Mouse (Mus musculus) neural tube, embryonic 11.5 days (tissue): ENCODE results near the gene Raet1d. TPM values are rescaled to one million over a fixed set of nuclear protein-coding genes. Genes with fewer than 3 reads are reported as not detected.
"Not testable (repeated sequence)": the region's sequence is repeated elsewhere in the genome, so short reads cannot be mapped to it uniquely, and the experiment has no call there.

ENCODE experiments used
- ATAC-seq: fragments of 200-750 bp; cut with Nextera tagmentation; 2 replicates; pipeline ENCODE4 v1.8.0; 2017; ENCODE audit warnings: moderate number of reproducible peaks, mild to moderate bottlenecking, moderate TSS enrichment, moderate library complexity; ENCODE audit not compliant: insufficient read depth, low FRiP score, low TSS enrichment
- DNase-seq: peaks from one replicate; pipeline ENCODE4 v3.0.0-alpha.2; 2015; ENCODE audit warnings: low spot score
- H3K27ac ChIP-seq: fragments of 300-500 bp; sonication (generic); 2 replicates; pipeline ENCODE4 v1.5.1; 2014; ENCODE audit warnings: low read depth, mild to moderate bottlenecking, low read length
- H3K27me3 ChIP-seq: fragments of 300-500 bp; sonication (generic); 2 replicates; pipeline ENCODE4 v1.6.1; 2014; ENCODE audit warnings: mild to moderate bottlenecking, low read length, mixed read lengths; ENCODE audit not compliant: control insufficient read depth, insufficient read depth
- H3K36me3 ChIP-seq: fragments of 300-500 bp; sonication (generic); 2 replicates; pipeline ENCODE4 v1.6.1; 2014; ENCODE audit warnings: mild to moderate bottlenecking, low read length, moderate library complexity, mixed read lengths; ENCODE audit not compliant: control insufficient read depth, insufficient read depth
- H3K4me1 ChIP-seq: fragments of 300-500 bp; sonication (generic); 2 replicates; pipeline ENCODE4 v1.6.1; 2014; ENCODE audit warnings: low read length, mixed read lengths; ENCODE audit not compliant: control insufficient read depth, insufficient read depth
- H3K4me2 ChIP-seq: fragments of 300-500 bp; sonication (generic); 2 replicates; pipeline ENCODE4 v1.6.1; 2014; ENCODE audit warnings: low read depth, mild to moderate bottlenecking, moderate library complexity
- H3K4me3 ChIP-seq: fragments of 300-500 bp; sonication (generic); 2 replicates; pipeline ENCODE4 v1.5.1; 2014; ENCODE audit warnings: low read depth, low read length
- H3K9ac ChIP-seq: fragments of 300-500 bp; sonication (generic); 2 replicates; pipeline ENCODE4 v1.6.1; 2014; ENCODE audit warnings: mild to moderate bottlenecking, low read length
- H3K9me3 ChIP-seq: fragments of 300-500 bp; sonication (generic); 2 replicates; pipeline ENCODE4 v1.6.1; 2016; ENCODE audit warnings: low read length; ENCODE audit not compliant: control insufficient read depth
- WGBS: fragments of 180-500 bp; shearing (Covaris S2); extraction: QIAGEN DNeasy Blood & Tissue Kit; methylation state at CpG from one replicate; pipeline ENCODE4 v1.1.7; 2014; 5-methylcytosine and 5-hydroxymethylcytosine counted together
- polyA plus RNA-seq: library from polyadenylated mRNA; unstranded; fragments of >200 nt; fragmentation: Nextera tagmentation; extraction: Ambion mirVana; gene quantifications from 2 replicates; pipeline ENCODE4 v1.2.1, GENCODE M21; 2014

The Raet1d gene
- polyA plus RNA-seq, 1 experiment from 2014 or later, result 13.6 TPM

- not testable (repeated sequence) for DNase-seq, H3K4me1 ChIP-seq, H3K4me2 ChIP-seq, H3K27me3 ChIP-seq, ATAC-seq, H3K9ac ChIP-seq, H3K9me3 ChIP-seq, H3K4me3 ChIP-seq, H3K36me3 ChIP-seq, H3K27ac ChIP-seq
- WGBS, result 68% methylated on average over 2 of the region's 2 CpGs
These were observed 2.1 kb downstream of the Raet1d start for GRCm38 (mm10) chr10:22362466-22362865.

- not testable (repeated sequence) for H3K36me3 ChIP-seq, H3K9me3 ChIP-seq, H3K27me3 ChIP-seq, H3K4me2 ChIP-seq, H3K27ac ChIP-seq, H3K4me1 ChIP-seq, DNase-seq, ATAC-seq, H3K4me3 ChIP-seq, H3K9ac ChIP-seq
- WGBS, result 76% methylated on average over 2 of the region's 2 CpGs
These were observed 4.6 kb downstream of the Raet1d start for GRCm38 (mm10) chr10:22364915-22365314.

GRCm38 (mm10) chr10:22381226-22381625 is 20.9 kb downstream of the Raet1d start:
- WGBS, result 9% methylated on average over 6 of the region's 10 CpGs
- not testable (repeated sequence) for H3K4me3 ChIP-seq, H3K4me2 ChIP-seq, H3K9me3 ChIP-seq, H3K9ac ChIP-seq, H3K36me3 ChIP-seq, H3K27ac ChIP-seq, H3K27me3 ChIP-seq, H3K4me1 ChIP-seq
- peak; percentile 9 for DNase-seq
- ATAC-seq, result peak; percentile 62; the same call in 1 of the 2 replicates

GRCm38 (mm10) chr10:22390146-22390545 is 29.8 kb downstream of the Raet1d start:
- DNase-seq, H3K36me3 ChIP-seq, H3K4me3 ChIP-seq, H3K27ac ChIP-seq, H3K27me3 ChIP-seq, H3K4me2 ChIP-seq, H3K9me3 ChIP-seq, ATAC-seq, H3K9ac ChIP-seq, H3K4me1 ChIP-seq: not testable (repeated sequence)
- WGBS, result 90% methylated on average over 7 of the region's 7 CpGs

GRCm38 (mm10) chr10:22391616-22392015 is 31.3 kb downstream of the Raet1d start:
- H3K4me1 ChIP-seq, H3K4me2 ChIP-seq, H3K9me3 ChIP-seq, DNase-seq, H3K27ac ChIP-seq, H3K9ac ChIP-seq, H3K36me3 ChIP-seq, ATAC-seq, H3K27me3 ChIP-seq, H3K4me3 ChIP-seq: not testable (repeated sequence)
- WGBS, result 85% methylated on average over 2 of the region's 5 CpGs

GRCm38 (mm10) chr10:22393028-22393824 is 32.9 kb downstream of the Raet1d start:
- H3K9ac ChIP-seq, H3K4me2 ChIP-seq, H3K27me3 ChIP-seq, H3K9me3 ChIP-seq, H3K36me3 ChIP-seq, H3K4me1 ChIP-seq, H3K4me3 ChIP-seq, H3K27ac ChIP-seq, DNase-seq, ATAC-seq: not testable (repeated sequence)
- no CpG with 5 or more reads among the region's 2 CpGs for WGBS

GRCm38 (mm10) chr10:22396680-22397079 is 36.3 kb downstream of the Raet1d start:
- ATAC-seq, H3K9ac ChIP-seq, H3K9me3 ChIP-seq, H3K27ac ChIP-seq, H3K36me3 ChIP-seq, H3K4me1 ChIP-seq, DNase-seq, H3K4me3 ChIP-seq, H3K4me2 ChIP-seq, H3K27me3 ChIP-seq: not testable (repeated sequence)
- WGBS, result 8% methylated on average over 1 of the region's 1 CpGs

GRCm38 (mm10) chr10:22402225-22402917 is 42.0 kb downstream of the Raet1d start:
- not testable (repeated sequence) for H3K9me3 ChIP-seq, H3K36me3 ChIP-seq, H3K27ac ChIP-seq, H3K4me2 ChIP-seq, H3K4me3 ChIP-seq, H3K4me1 ChIP-seq, H3K9ac ChIP-seq, H3K27me3 ChIP-seq
- WGBS, result 5% methylated on average over 8 of the region's 11 CpGs
- DNase-seq (peak; percentile 80), ATAC-seq (peak; percentile 75)
